Mouse (Mus musculus) frontal cortex, postnatal 10 days (tissue): ENCODE data around the gene Trim11.

Source experiments
- DNase-seq, 2 experiments: peaks; one replicate each; pipeline ENCODE4 v3.0.0; 2022; ENCODE audit warnings: low spot score in 2 of 2, mixed read lengths in 1 of 2

The Trim11 gene

DNA sequence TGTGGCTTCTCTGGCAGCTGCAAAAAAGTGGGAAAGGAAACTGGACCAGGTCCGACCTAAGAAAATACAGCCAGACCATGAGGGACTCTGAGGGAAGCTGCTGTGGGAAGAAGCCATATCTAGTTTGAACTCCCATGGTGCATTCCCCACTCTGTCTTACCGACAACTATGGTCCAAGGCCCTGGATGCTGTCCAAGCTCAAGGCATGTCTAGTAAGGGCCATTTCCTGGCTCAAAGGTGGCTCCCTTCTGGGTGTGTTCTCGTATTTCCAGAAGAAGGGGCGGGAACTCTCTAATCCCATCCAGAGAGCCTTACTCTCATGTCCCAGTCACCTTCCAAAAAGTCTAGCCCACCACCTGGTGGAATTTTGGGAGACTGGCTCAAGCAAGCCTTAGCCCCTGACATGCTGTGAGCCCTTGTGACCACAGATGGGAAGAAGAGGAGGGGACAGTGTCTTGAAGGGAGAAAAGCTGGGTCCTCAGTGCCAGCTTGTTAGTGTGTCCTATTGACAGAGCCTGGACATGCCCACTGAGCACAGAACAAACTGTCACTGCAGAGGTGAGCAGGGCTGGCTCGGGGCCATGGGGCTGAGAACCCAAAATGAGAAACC lies 2.6 kb downstream of the Trim11 start:
- DNase-seq: no peak

DNA sequence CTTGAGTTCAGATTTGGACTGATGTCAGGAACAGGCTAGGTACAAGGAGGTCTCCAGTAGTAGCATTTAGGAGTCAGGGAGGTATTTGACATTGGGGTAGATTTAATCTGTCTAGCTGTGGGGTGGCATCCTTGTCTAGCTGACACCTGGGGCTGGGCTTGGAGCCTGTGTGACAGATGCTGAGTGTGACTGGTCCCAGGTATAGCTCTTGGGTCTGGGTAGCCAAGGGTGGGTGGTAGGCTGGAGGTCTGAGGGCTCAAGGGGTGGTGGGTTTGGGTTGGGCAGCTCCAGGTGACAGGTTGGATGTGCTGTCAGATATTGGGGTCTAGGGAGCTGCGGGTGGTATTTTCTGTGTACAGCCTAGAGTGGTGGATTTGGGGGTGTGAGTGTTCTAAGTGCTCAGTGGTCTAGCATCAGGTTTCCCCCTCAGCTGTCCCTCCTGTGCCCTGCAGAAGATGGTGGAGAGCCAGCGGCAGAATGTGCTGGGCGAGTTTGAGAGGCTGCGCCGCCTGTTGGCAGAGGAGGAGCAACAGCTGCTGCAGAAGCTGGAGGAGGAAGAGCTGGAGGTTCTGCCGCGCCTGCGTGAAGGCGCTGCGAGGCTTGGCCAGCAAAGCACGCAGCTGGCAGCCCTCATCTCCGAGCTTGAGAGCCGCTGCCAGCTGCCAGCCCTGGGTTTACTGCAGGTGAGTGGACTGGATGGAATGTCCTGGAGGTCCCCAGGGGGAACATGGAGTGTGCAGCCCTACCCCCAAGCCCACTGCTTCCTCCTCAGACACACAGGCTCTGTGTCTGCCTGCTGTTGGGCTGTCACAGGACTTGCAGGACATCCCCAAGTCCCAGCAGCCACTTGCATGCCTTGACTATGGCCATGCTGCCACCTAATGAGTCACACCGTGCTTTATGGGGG lies 3.9 kb downstream of the Trim11 start:
- DNase-seq: peak; percentile 66 to 73

DNA sequence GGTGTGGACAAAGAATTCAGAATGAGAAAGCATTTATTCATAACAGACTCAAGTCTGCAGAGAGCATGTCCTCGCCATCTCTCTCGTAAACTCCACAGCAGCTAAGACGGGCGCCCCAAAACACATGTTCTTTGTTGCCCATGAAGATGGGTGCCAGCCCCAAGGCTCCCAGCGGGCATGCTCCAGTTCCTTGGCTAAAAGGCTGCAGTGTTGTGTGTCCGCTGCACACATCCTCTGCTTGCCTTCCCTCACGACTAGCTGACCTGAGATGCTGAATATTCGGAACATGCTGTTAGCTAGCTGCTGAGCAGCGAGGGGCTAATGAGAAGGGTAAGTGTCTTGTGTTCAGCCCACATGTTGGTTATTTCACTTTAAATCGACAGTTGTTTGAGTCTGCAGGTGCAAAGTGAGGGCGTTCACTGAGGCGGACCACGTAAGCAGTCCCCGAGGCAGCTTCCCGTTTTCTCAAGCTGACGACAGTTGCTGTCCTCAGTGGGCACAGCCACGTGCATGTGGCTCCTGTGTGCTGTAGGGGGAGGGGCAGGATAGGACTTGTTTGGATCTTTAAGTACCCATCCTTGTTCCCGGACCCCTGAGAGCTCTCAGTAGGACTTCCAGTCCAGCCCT lies 4.7 kb downstream of the Trim11 start:
- no peak for DNase-seq

DNA sequence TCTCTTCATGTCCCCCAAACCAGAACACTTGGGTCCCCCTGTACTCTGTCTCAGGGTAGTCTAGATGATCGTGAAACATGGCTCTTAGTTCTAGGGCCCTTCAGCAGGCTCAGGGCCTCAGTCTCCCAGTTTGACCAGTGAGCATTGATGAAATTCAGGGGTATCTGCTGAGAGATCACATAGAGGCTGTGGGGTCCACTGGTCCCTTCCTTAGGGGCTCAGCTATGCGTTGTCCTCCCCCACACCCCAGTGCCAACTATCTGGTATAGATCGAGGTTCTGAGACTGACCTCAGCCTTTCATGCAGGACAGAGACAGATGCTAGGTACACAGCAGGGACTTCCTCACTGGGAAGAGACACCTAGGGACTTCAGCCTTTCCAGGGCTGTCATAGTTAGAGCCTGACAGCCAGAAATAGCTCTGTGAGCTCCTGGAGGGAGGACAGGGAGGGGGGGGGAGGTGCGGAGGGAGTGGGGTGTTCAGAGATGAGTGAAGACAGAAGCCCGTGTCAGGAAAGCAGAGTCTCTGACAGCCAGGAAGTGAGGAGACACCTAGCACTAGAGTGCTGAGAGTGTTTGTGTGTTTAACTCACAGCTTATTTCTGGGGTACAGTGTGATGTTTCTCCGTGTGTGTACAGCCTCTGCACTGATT lies 5.9 kb downstream of the Trim11 start:
- DNase-seq: no peak

GRCm38 (mm10) chr11:58984657-58985056 lies 6.8 kb downstream of the Trim11 start:
- no peak for DNase-seq

GRCm38 (mm10) chr11:58985299-58985917 lies 7.5 kb downstream of the Trim11 start:
- DNase-seq: no peak

DNA sequence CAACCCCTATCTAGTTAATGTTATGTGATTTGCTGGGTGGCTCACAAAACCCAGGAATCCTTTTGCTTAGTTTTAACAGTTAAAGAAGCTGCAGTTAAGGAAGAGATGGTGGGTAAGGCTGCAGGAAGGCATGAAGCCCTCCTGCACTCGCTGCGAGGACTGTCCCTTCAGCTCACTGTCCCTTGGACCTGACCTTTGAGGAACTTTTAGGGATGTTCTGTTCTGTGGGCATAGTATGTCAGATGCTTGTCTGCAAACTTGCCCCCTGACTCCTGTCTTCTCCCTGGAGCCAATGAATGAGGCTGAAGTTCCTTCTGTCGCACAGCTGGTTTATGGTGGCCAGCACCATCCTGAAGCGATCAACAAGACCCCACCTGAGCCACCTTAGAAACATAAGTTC lies 11.3 kb downstream of the Trim11 start:
- DNase-seq: no peak

DNA sequence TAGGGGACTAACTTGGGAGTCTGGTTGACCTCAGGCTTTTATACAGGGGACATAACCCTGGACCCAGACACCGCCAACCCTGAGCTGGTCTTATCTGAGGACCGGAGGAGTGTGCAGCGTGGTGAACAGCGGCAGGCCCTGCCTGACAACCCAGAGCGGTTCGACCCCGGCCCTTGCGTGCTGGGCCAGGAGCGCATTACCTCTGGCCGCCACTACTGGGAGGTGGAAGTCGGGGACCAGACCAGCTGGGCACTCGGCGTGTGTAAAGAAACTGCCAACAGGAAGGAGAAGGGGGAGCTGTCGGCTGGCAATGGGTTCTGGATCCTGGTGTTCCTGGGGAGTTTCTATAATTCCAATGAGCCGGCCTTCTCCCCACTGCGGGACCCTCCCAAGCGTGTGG lies 12.2 kb downstream of the Trim11 start:
- DNase-seq: no peak

DNA sequence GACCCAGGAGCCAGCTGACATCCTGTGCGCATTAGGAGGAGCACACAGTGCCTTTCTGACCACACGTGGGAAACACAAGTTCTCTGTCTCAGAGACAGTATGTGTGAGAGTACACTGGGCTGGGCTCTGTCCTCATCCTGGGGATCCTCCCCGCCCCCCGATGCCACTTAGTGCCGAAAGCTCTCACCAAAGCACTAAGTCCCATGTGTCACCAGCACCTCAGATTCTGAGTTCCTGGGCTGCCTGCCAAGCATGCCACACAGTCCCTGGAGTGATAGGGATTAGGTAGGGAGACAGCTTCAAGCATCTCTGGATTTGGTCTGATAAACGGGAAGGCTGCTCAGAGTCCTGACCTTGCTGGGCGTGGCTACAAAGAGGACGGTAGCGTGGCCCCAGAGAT lies 12.9 kb downstream of the Trim11 start:
- DNase-seq: no peak

DNA sequence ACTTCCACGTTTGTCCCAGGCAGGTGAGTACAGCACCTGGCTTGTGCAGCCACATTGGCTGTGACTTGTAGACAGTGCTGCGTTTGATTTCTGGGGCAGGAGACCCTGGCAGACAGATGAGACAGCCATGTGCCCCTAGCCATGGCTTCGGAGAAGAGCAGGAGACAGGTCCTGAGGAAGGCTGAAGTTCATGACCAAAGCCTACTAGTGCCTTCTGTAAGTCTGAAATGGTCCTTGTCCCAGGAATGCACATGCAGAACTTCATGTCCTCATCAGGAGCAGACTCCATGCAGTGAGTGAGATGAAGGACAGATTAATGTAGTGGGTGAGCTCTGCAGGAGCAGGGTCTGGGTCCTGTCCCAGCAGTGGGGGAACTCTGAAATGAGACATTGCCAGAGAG lies 14.0 kb downstream of the Trim11 start:
- no peak for DNase-seq

DNA sequence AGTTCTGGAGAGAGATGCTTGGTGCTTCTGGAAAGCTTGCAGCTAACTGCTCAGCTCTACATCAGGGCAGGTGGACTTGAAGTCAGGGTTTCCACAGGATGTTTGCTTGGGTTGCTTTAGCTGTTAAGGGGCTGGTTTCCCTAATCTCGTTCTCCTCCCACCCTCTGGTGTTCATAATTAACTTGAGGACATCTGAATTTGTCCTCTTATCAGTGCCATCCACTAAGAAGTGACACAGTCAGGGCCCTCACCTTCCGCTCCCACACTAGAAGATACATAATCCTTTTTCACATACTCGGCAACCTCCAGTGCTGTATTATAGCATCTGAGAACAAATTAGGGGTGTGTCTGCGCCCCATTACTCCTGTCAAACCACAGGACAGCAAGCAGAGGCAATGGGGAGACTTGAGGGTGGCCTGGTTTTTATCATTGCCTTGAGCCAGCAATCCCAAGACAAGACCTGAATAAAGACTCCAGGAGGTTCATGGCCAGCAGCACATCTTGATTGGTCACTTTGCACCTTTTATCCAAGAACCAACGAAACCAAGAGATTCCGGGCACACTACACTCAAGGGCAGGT lies 15.3 kb downstream of the Trim11 start:
- no peak for DNase-seq

DNA sequence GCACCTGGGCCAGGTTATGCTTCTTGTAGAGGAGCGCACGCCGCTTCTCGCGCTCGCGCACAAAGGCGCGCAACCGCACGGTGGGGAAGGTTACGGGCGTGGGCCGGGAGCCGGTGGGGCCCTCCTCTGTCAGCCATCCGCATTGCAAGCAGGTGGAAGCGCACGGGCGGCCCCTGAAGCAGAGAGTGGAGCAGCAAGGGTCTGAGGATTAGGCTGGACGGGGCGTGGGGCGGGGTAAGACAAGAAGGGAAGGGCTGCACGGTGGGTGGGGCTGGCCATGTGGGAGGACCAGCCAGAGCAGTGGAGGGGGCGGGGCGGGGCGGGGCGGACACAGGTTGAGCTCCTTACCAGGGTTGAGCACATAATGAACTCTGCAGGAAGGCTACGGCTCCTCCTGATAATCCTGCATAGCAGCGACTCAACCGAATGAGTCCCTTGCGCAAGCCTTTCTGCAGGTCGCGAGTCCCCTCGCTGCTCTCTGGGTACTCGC lies 16.5 kb downstream of the Trim11 start:
- peak in 1 of 2 experiments; percentile 39 for DNase-seq

DNA sequence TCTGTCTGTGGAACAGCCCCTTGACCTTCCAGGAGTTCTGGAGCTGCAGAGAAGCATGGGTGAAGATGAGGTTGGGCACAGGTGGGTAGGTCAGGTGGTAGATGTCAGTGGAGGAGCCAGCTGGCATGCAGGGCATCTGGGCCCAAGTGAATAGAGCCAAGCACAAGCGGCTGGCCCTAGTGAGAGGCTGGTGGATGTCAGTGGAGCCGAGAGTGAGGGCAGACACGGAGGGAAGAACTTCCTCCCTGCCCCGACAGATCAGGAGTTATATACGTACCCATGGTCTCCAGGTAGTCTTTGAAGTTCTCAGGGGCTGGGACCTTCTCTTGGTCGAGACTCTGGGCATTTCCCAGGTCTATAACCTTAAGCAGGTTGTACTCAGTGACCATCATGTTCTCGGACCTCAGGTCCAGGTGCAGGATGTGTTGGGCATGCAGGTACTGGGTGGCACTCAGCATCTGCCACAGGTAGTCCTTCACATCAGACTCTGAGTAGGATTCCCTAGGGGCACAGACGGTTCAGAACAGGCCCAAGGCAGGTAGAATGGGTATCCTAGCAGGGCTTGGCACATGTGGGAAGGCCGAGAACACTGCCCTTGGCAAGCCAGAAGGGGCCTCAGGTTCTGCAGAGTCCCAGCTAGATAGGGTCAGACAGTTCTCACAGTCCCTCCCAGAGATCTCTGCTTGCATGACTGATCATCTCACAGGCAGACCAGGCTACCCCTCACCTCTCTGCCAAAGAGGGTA lies 17.3 kb downstream of the Trim11 start:
- no peak for DNase-seq

DNA sequence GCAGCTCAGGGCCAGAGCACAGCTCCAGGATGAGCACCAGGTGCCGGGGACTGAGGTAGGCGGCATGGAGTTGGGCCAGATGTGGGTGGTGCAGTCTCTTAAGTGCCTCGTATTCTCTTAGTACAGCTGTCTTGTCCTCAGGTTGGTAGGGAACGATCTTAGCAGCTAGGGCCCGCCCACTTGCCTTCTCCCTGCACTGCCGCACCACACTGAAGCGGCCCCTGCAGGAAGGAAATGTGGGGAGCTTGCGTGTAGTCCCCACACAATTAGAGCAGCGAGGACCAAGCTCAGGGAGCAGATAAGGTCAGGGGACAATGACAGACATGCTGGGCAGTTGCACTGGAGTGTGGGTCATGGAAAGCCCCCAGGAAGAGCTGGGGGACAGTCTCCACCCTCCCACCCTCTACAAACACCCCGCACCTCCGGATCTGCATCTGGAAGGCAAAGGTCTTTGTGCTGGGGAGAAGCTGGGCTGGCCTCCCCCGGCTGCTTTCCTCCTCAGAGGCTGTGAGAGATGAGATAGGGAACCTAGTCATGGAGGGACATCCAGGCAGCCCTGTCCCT lies 18.0 kb downstream of the Trim11 start:
- no peak for DNase-seq

DNA sequence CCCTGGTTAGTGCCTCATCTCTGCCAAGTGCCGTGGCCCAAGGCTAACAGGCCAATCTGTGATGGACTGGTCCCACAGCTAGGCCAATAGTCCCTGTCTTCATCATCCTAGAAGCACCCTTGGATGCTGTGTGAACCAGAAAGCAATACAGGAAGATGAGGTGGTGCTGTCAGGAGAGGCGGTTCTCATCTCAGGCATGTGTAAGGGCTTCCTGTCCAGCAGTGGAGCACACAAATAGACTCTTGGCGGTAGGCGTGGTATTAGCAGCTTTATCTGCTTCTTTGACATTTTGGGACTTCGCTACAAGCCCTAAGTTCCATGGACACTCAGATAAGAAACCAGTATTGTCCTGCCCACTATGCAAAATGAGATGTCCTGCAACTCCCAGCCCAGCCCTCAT lies 19.6 kb downstream of the Trim11 start:
- DNase-seq: no peak

- DNase-seq: no peak
Measured at GRCm38 (mm10) chr11:58999158-58999557, 21.3 kb downstream of the Trim11 start.

DNA sequence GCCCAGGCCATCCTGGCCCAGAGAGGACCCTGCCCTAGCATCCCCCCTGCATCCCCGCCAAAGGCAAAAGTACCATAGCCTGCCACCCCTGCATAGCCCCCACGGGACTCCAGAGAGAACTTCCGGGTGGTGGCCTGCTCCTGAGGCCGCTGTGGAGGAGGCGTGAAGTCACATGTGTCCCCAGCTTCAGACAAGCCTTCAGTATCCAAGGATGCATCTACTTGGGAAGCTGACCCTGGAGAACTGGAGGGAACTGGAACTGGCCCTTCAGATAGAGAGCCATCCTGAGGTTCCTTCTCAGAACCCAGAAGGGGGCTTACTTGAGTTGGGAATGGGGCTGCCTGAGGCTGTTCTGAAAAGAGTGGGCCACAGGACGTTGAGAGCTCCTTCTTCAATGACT lies 21.9 kb downstream of the Trim11 start:
- no peak for DNase-seq

DNA sequence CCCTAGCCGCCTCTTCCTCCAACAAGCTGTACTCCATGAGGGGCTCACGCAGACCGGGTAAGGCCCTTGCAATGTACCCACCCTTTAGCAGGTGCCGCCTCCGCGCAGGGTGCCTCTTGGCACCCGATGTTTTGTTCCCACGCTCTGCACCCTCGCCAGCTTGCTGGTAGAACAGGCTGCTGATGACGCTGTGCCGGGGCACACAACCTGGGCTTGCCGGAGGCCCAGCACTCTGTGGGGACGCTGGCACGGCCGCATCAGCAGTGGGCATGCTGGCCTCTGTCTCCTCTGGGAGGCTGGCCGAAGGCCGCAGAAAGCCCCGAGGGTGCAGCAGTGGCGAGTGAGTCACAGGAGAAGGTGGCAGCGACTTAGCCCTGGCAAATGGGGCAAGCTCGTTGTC lies 22.7 kb downstream of the Trim11 start:
- no peak for DNase-seq

DNA sequence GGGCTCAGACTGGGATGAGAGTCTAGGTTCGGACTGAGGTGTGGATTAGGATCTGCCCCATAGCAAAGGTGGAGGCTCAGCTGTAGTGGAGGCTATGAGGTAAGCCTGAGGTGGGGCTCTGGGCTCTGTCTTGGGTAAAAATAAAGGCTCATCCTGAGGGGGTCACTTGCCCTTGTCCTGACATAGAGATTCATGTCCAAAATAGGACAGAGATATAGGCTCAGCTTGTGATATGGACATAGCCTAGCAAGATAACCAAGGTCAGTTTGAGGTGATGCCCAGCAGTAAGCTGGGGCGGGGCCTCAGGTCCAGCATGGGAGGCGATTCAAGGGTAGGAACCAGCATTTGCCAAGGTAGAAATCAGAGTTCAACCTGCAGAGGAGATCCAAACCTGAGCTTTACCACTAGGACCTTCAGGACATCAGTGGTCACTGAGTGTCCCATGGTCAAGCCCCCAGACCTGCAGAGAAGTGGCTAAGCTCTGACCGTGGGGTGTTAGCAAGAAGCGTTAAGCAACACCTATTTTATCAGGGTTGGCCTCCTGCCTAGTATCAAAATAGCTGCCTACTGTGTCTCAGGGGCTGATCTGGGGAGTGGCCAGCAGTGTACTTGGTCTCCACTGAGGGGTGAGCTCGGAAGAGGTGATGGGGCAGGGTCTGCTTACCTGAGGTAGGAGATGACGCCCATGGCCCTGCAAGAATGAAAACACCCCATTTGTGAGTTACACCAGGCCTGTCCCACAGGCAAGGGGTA lies 24.6 kb downstream of the Trim11 start:
- no peak for DNase-seq

DNA sequence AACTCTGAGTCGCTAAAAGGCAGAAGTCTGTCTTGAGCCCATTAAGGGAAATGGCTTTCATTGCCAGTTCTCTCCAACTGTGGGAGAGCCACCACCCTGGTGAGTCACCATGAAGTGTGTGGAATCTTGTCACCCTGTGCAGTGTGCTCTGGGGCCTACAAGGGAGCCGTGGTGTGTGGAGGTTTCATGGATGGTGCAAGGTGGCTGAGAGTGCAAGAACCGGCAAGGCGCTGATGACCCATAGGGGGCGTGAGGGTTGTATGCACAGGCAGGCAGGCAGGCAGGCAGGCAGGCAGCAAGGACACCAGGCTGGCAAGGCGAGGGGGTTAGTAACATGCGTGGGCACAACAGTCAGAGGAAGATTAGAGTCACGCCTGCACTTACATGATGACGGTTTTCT lies 37.2 kb downstream of the Trim11 start:
- peak in 1 of 2 experiments; percentile 20 for DNase-seq
